Mouse (Mus musculus): ENCODE measurements around the gene Sh3bp5l.
"Not testable (repeated sequence)": the region's sequence is repeated elsewhere in the genome, so short reads cannot be mapped to it uniquely, and the experiment has no call there.

The Sh3bp5l gene

GRCm38 (mm10) chr11:58330276-58331148 is at the start of gene Sh3bp5l, which contains the start of gene Zfp672:
TSS of gene Sh3bp5l (plus strand) at chr11:58330724.
TSS of gene Zfp672 (minus strand) at chr11:58330339.
- DNase-seq: peak; percentile 93

DNA sequence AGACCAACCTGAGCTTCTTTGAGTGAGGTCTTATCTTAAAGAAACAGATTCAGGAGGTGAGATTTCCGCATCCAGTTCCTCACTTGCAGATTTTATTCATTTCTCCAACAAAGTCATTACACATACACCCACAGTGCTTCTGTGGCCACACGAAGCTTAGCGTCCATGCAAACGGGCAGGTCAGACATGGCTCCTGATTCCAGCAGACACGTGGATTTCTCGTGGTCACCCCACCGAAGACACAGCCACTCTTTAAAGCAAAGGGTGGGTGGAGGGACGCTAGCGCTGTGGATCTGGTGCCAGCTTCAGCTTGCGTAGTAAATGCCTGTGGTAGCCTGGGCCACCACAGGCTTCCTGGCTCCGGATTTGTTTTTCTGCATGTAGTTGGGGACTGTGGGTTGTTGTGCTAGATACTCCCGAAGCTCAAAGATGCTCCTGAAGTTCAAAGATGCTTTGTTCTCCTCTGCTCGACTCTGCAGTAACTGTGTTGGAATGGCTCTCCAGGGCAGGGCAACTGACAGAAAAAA is 48.5 kb upstream of the Sh3bp5l start:
- no peak for DNase-seq

- no peak for DNase-seq
These were observed 48.0 kb upstream of the Sh3bp5l start for GRCm38 (mm10) chr11:58282518-58282917.

- no peak for DNase-seq
These were observed 40.4 kb upstream of the Sh3bp5l start for GRCm38 (mm10) chr11:58289992-58290682.

- DNase-seq: no peak
These were observed 39.7 kb upstream of the Sh3bp5l start for GRCm38 (mm10) chr11:58290812-58291211.

DNA sequence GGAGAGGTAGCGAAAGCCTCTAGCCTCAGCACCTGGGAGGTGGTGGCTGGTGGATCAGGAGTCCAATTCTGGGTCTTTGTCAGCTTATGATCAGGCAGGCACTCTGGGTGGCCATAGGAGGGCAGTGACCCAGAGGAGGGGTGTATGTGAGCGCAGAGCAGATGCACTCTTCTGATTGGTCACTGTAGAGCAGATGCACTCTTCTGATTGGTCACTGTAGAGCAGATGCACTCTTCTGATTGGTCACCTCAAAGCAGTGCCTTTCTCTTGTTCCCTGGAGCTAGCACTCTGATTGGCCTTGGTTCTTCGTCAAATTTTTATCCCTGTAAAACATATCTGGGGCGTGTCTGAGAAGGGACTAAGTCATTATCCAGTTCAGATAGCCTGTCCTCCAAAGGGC is 37.7 kb upstream of the Sh3bp5l start:
- no peak for DNase-seq

GRCm38 (mm10) chr11:58297396-58297795 is 33.1 kb upstream of the Sh3bp5l start:
- DNase-seq: no peak

- DNase-seq: peak; percentile 79
These were observed 29.5 kb upstream of the Sh3bp5l start for GRCm38 (mm10) chr11:58301057-58301456.

DNA sequence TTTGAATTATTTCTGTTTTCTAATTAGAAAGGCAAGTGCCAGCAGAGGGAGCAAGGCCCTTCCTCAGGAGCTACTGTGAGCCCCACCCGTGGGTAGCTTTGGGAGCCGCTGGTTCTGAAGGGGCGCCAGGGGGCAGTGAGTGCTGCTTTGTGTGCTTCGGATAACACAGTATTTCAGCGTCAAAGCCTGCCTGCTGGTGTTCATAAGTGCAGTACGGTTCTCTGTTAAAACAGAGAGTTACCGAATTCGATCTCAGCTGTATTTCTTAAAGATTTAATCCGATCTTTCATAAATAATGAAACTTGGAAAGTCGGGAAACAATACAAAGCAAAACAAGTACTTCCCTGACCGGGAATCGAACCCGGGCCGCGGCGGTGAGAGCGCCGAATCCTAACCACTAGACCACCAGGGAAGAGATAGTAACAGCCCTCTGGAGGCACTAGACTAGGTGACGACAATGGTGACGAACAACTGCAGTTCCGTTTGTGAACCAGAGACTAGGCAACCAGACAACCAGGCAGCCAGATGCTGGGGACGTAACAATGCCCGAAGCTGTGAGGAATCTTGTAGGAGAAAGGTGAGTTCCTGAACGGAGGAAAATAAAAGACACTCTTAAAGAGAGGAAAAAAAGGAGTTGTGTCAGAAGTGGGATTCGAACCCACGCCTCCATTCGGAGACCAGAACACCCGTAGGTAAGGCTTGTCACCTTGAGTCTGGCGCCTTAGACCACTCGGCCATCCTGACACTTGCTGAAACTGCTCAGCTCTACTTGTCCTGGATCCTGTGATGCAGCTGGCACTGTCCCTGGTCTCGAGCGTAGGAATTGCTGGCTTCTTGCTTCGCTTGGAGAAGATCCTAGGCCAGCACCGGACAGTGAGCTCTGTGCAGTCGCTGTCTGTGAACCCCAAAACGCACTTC is 28.4 kb upstream of the Sh3bp5l start:
- peak; percentile 98 for DNase-seq

DNA sequence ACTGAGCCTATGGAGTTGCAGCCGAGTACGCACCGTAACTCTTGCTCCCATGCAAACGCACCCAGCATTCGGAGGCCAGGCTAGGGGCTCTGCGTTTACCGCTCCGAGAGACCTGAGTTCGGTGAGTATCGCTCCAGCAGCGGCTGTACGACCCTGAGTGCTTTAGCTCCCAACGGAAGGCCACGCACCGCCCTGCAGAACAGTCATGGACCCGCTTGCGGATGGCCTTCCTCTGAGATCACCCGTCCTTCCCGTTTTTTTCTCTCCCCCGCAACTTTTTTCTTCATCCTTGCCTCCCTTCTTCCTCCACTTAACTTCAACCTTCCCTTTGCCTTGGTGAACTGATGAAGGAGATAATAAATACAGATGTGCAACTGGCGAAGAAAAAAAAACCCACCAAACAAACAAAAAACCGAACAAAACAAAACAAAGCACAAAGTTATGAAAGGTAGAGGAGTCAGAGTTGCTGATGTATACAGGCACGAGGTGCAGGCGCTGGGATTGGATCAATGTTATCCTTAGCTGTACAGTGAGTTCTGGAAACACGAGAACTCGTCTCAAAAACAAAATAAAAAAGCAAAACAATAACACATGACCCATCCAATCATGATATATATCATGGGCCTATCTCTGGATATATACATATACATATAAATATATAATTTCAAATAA is 27.6 kb upstream of the Sh3bp5l start:
- DNase-seq: no peak

DNA sequence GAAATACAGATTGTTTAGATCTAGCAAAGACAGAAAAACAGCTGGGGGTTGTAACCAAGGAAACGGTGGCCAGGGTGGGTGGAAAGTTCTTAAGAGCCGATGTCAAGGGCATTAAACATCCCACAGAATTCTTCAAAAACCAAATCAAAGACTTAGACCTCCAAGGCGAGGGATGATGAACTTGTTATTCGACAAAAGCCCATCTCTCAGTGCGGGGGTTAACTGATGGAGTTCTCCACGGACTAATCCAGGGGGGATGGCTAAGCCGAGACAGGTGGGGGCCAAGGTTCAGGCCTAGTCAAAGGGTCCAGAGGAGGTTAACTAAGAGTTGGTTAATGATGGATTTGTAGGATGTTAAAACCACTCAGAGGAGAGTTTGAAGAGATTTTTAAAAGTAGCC is 26.9 kb upstream of the Sh3bp5l start:
- no peak for DNase-seq

GRCm38 (mm10) chr11:58305299-58305698 is 25.2 kb upstream of the Sh3bp5l start:
- DNase-seq: not testable (repeated sequence)

- peak; percentile 98 for DNase-seq
These were observed 23.6 kb upstream of the Sh3bp5l start, which contains the start of gene Zfp692 for GRCm38 (mm10) chr11:58306860-58307308. TSS of gene Zfp692 (plus strand) at chr11:58307069.

DNA sequence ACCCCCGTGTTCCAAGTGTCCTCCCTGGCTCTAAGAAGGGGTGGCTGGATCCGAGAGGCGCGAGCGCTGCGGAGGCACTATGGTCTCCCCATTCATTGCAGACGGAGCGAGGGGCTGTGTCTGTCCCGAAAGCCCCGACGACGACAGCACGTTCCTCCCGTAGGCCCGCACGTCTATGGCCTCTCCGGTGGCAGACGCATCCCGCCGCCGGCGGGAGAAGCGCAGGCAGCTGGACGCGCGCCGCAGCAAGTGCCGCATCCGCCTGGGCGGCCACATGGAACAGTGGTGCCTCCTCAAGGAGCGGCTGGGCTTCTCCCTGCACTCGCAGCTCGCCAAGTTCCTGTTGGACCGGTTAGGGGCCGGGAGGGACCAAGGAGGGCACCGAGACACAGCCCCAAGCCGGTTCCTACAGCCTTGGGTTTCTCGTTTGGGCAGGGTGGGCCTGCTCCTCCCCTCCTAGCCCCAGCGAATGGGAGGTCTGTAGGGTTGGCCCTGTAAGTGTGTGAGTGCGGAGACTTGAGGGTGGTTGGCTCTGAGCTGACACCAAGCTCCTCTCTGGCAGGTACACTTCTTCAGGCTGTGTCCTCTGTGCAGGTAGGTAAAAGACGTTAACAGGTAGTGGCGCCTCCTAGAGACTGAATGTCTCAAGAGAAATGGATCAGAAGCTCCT is 23.0 kb upstream of the Sh3bp5l start:
- DNase-seq: peak; percentile 45

- no peak for DNase-seq
These were observed 21.9 kb upstream of the Sh3bp5l start for GRCm38 (mm10) chr11:58308661-58309060.

GRCm38 (mm10) chr11:58314069-58314468 is 16.5 kb upstream of the Sh3bp5l start:
- DNase-seq: no peak

DNA sequence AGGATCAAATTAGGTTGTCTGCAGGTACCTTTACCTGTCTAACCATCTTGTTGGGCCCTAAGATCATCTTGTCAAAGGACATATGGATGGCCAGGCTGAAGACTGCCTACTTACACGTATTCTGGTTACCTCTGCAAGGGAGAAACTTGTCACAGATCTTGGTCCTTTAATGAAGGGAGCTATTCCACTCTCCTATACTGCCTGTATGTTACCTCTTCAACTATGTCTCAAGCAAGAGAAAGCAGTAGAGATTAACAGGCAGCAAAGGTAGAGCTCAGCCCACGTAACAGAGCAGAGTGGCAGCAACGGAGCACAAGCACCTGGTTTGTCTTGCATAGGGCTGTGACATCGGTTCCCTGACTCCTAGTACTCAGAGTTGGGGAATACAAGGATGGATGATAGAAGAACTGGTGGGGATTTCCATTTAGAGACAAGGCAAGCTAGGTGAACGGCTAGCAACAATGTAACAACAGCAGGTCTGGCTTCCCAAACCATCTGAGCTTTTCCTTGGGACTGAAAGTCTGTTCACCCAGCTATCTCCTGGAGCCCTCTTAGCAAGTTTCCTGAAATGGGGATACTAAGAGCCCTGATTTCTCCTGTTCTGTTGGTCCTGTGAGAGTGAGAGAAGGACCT is 14.9 kb upstream of the Sh3bp5l start:
- DNase-seq: no peak

- DNase-seq: no peak
These were observed 14.2 kb upstream of the Sh3bp5l start for GRCm38 (mm10) chr11:58316344-58316743.

DNA sequence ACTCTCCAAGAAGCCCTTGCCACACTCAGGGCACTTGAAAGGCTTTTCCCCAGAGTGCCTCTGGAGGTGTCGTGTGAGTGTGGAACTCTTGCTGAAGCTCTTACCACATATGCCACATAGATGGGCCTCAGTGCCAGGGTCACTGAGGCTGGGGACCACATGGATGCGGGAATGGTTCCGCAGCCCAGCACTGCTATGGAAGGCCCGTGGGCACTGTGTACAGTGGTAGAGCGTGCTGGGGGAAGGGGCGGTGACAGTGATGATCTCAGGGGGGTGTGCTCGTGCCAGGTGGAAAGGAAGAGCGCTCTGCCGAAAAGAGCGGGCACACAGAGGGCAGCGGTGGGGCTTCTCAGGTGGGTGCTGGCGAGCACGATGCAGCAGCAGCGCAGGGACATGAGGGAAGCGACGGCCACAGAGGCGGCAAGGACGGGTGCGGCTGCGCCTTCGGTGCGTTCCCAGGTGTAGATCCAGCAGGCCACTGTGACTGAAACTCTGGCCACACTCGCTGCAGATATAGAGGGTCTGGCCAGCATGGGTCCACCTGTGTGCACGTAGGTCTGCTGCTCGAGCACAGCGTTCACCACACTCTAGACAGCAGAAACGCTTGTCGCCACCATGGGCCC is 13.6 kb upstream of the Sh3bp5l start:
- no peak for DNase-seq

All from right cerebral cortex, adult 18-20 months (tissue).